Mouse (Mus musculus): ENCODE results near the gene Ceacam2. TPM values are rescaled to one million over a fixed set of nuclear protein-coding genes. Genes with fewer than 3 reads are reported as not detected.

Gene Ceacam2
- polyA plus RNA-seq (2015; fragmentation: Nextera tagmentation; extraction: Ambion mirVana): 0.13 and 0.18 TPM in 2 replicates

GRCm38 (mm10) chr7:25539376-25539907 lies at the start of gene Ceacam2:
Gene Ceacam2 (minus strand): TSS chr7:25539857.

GRCm38 (mm10) chr7:25477091-25477751 lies 62.4 kb downstream of the Ceacam2 start, which contains the start of gene Ceacam1:
Gene Ceacam1 (minus strand): TSS chr7:25477603.

Other genes starting within 250 kb of the Ceacam2 start
- 75.9 and 76.1 TPM in 2 replicates for gene Pafah1b3, start 241.9 kb downstream of the Ceacam2 start, polyA plus RNA-seq (2015; fragmentation: Nextera tagmentation; extraction: Ambion mirVana)
- not detected in 2 replicates for gene Prr19, start 238.4 kb downstream of the Ceacam2 start, polyA plus RNA-seq (2015; fragmentation: Nextera tagmentation; extraction: Ambion mirVana)
- gene Tmem145, start 233.8 kb downstream of the Ceacam2 start, polyA plus RNA-seq (2015; fragmentation: Nextera tagmentation; extraction: Ambion mirVana): 0.10 TPM in 1 of 2 replicates, not detected in the other
- gene Megf8, start 222.7 kb downstream of the Ceacam2 start, polyA plus RNA-seq (2015; fragmentation: Nextera tagmentation; extraction: Ambion mirVana): 5.2 TPM in 2 replicates
- 0.60 and 0.94 TPM in 2 replicates for gene Cnfn, start 170.1 kb downstream of the Ceacam2 start, polyA plus RNA-seq (2015; fragmentation: Nextera tagmentation; extraction: Ambion mirVana)
- 4.5 and 5.9 TPM in 2 replicates for gene Lipe, start 141.1 kb downstream of the Ceacam2 start, polyA plus RNA-seq (2015; fragmentation: Nextera tagmentation; extraction: Ambion mirVana)
- gene Cxcl17, start 127.0 kb downstream of the Ceacam2 start, polyA plus RNA-seq (2015; fragmentation: Nextera tagmentation; extraction: Ambion mirVana): not detected in 2 replicates
- gene Ceacam1, start 62.3 kb downstream of the Ceacam2 start, polyA plus RNA-seq (2015; fragmentation: Nextera tagmentation; extraction: Ambion mirVana): 2.9 and 7.7 TPM in 2 replicates
- not detected in 2 replicates for gene Erich4, start 76.0 kb upstream of the Ceacam2 start, polyA plus RNA-seq (2015; fragmentation: Nextera tagmentation; extraction: Ambion mirVana)
- 18.6 and 18.8 TPM in 2 replicates for gene Dmac2, start 79.6 kb upstream of the Ceacam2 start, polyA plus RNA-seq (2015; fragmentation: Nextera tagmentation; extraction: Ambion mirVana)
- 8.5 and 9.1 TPM in 2 replicates for gene B3gnt8, start 86.8 kb upstream of the Ceacam2 start, polyA plus RNA-seq (2015; fragmentation: Nextera tagmentation; extraction: Ambion mirVana)
- gene Bckdha, start 119.1 kb upstream of the Ceacam2 start, polyA plus RNA-seq (2015; fragmentation: Nextera tagmentation; extraction: Ambion mirVana): 42.6 and 55.7 TPM in 2 replicates
- gene Exosc5, start 119.3 kb upstream of the Ceacam2 start, polyA plus RNA-seq (2015; fragmentation: Nextera tagmentation; extraction: Ambion mirVana): 52.0 and 62.6 TPM in 2 replicates
- gene Tmem91, start 135.3 kb upstream of the Ceacam2 start, polyA plus RNA-seq (2015; fragmentation: Nextera tagmentation; extraction: Ambion mirVana): 0.76 and 1.2 TPM in 2 replicates
- gene B9d2, start 140.9 kb upstream of the Ceacam2 start, polyA plus RNA-seq (2015; fragmentation: Nextera tagmentation; extraction: Ambion mirVana): 14.7 and 19.9 TPM in 2 replicates
- 2.9 and 3.4 TPM in 2 replicates for gene Tgfb1, start 147.1 kb upstream of the Ceacam2 start, polyA plus RNA-seq (2015; fragmentation: Nextera tagmentation; extraction: Ambion mirVana)
- gene Ccdc97, start 179.2 kb upstream of the Ceacam2 start, polyA plus RNA-seq (2015; fragmentation: Nextera tagmentation; extraction: Ambion mirVana): 12.6 and 14.4 TPM in 2 replicates
- gene Hnrnpul1, start 214.9 kb upstream of the Ceacam2 start, polyA plus RNA-seq (2015; fragmentation: Nextera tagmentation; extraction: Ambion mirVana): 25.2 and 31.9 TPM in 2 replicates
- 113 and 121 TPM in 2 replicates for gene Axl, start 248.8 kb upstream of the Ceacam2 start, polyA plus RNA-seq (2015; fragmentation: Nextera tagmentation; extraction: Ambion mirVana)